Mouse (Mus musculus): Measurements from ENCODE around the gene Fxyd1. TPM values are rescaled to one million over a fixed set of nuclear protein-coding genes. Genes with fewer than 3 reads are reported as not detected.

Fxyd1 gene
- polyA plus RNA-seq (2015; fragmentation: Nextera tagmentation; extraction: Ambion mirVana): 950 and 1,236 TPM in 2 replicates

- H3K4me1 ChIP-seq (replicated peaks): peaks cover 43% of the 10 kb centered on the region
- no peaks in the 10 kb centered on the region for H3K9me3 ChIP-seq (replicated peaks)
- no peak for ATAC-seq (replicated peaks; ENCODE audit: insufficient number of reproducible peaks, insufficient read depth, low FRiP score, low read depth)
- H3K36me3 ChIP-seq: no peaks in the 10 kb centered on the region
- H3K27me3 ChIP-seq: peaks cover 13% of the 10 kb centered on the region
- no peak within 1 kb of the TSS for H3K9ac ChIP-seq
- H3K27ac ChIP-seq: peak within 1 kb of the TSS; percentile 97
- 84% methylated on average over 2 of the region's 2 CpGs for WGBS
- H3K4me3 ChIP-seq: no peak within 1 kb of the TSS
- peak within 1 kb of the TSS; percentile 66 for H3K4me2 ChIP-seq
These were observed at the start of gene Fxyd1 for GRCm38 (mm10) chr7:31057071-31057470. Fxyd1 (minus strand) TSS chr7:31057199.

DNA sequence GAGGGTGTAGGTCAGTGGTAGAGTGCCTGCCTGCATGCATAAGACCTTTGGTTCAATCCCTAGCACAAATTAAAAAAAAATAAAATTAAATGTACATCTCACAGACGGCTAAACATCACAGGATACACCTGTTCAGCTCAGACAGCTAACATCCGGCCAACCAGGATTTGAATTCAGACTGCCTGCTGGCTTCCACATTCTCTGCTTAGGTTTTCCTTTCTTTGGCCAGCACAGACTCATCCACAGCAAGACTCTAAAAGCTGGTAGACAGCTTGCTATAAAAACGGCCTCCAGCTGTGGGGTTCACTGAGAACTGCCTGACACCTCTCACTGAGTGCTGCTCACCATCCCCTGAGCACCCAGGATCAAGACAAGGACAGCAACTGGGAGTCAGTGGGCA lies 49.2 kb upstream of the Fxyd1 start:
- H3K4me3 ChIP-seq: no peak overlapping the region
- peaks cover 22% of the 10 kb centered on the region; the same call in 1 of the 2 replicates for H3K27me3 ChIP-seq
- no peaks in the 10 kb centered on the region for H3K36me3 ChIP-seq
- peaks cover 22% of the 10 kb centered on the region for H3K4me1 ChIP-seq (replicated peaks)
- ATAC-seq (replicated peaks; ENCODE audit: insufficient number of reproducible peaks, insufficient read depth, low FRiP score, low read depth): no peak
- H3K27ac ChIP-seq: no peak overlapping the region
- 45% methylated on average over 3 of the region's 3 CpGs for WGBS
- H3K4me2 ChIP-seq: no peak overlapping the region
- H3K9me3 ChIP-seq (replicated peaks): no peaks in the 10 kb centered on the region
- no peak overlapping the region for H3K9ac ChIP-seq

- peak overlapping the region; percentile 2; the same call in 1 of the 2 replicates for H3K27ac ChIP-seq
- 41% methylated on average over 15 of the region's 15 CpGs for WGBS
- H3K36me3 ChIP-seq: no peaks in the 10 kb centered on the region
- H3K4me2 ChIP-seq: 0 out of 2 replicates have a peak overlapping the region, but pooled peaks have one; percentile 9
- H3K4me3 ChIP-seq: no peak overlapping the region
- 0 out of 2 replicates have a peak, but pooled peaks have one; percentile 20 for ATAC-seq (replicated peaks; ENCODE audit: insufficient number of reproducible peaks, insufficient read depth, low FRiP score, low read depth)
- no peaks in the 10 kb centered on the region for H3K9me3 ChIP-seq (replicated peaks)
- H3K9ac ChIP-seq: no peak overlapping the region
- H3K4me1 ChIP-seq (replicated peaks): peaks cover 22% of the 10 kb centered on the region
- peaks cover 22% of the 10 kb centered on the region; the same call in 1 of the 2 replicates for H3K27me3 ChIP-seq
These were observed 48.2 kb upstream of the Fxyd1 start for GRCm38 (mm10) chr7:31105061-31105768.

- no peak overlapping the region for H3K9ac ChIP-seq
- H3K27me3 ChIP-seq: peaks cover 22% of the 10 kb centered on the region; the same call in 1 of the 2 replicates
- no peak for ATAC-seq (replicated peaks; ENCODE audit: insufficient number of reproducible peaks, insufficient read depth, low FRiP score, low read depth)
- no peaks in the 10 kb centered on the region for H3K9me3 ChIP-seq (replicated peaks)
- no peak overlapping the region for H3K27ac ChIP-seq
- H3K4me2 ChIP-seq: no peak overlapping the region
- H3K4me3 ChIP-seq: no peak overlapping the region
- WGBS: 61% methylated on average over 14 of the region's 14 CpGs
- no peaks in the 10 kb centered on the region for H3K36me3 ChIP-seq
- H3K4me1 ChIP-seq (replicated peaks): peaks cover 9% of the 10 kb centered on the region
These were observed 43.8 kb upstream of the Fxyd1 start for GRCm38 (mm10) chr7:31100786-31101185.

DNA sequence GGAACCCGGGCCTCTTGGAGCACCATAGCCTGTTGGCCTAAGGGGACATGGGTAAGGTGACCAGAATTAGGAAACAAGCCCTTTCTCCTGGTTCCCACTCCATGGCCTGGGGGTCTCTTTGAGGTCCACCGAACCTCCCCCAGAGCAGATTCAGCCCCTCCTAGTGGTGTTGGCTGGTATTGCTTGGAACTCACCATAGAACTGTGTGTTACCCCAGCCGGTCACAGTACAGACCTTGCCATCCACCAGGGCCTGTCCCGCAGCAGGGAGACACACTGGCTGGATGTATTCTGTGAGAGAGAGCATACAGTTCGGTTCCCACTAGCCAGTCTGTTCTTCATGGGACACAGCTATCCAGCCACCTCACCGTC lies 42.6 kb upstream of the Fxyd1 start:
- Histone ChIP-seq H3K27ac (no peak overlapping the region), H3K27me3 (peaks cover 22% of the 10 kb centered on the region; the same call in 1 of the 2 replicates), H3K9ac (no peak overlapping the region), H3K4me3 (no peak overlapping the region), H3K4me1 (replicated peaks) (no peaks in the 10 kb centered on the region), H3K4me2 (no peak overlapping the region), H3K36me3 (no peaks in the 10 kb centered on the region), H3K9me3 (replicated peaks) (no peaks in the 10 kb centered on the region)
- ATAC-seq (replicated peaks; ENCODE audit: insufficient number of reproducible peaks, insufficient read depth, low FRiP score, low read depth): no peak; the same call in 1 of the 2 replicates
- 79% methylated on average over 6 of the region's 6 CpGs for WGBS

DNA sequence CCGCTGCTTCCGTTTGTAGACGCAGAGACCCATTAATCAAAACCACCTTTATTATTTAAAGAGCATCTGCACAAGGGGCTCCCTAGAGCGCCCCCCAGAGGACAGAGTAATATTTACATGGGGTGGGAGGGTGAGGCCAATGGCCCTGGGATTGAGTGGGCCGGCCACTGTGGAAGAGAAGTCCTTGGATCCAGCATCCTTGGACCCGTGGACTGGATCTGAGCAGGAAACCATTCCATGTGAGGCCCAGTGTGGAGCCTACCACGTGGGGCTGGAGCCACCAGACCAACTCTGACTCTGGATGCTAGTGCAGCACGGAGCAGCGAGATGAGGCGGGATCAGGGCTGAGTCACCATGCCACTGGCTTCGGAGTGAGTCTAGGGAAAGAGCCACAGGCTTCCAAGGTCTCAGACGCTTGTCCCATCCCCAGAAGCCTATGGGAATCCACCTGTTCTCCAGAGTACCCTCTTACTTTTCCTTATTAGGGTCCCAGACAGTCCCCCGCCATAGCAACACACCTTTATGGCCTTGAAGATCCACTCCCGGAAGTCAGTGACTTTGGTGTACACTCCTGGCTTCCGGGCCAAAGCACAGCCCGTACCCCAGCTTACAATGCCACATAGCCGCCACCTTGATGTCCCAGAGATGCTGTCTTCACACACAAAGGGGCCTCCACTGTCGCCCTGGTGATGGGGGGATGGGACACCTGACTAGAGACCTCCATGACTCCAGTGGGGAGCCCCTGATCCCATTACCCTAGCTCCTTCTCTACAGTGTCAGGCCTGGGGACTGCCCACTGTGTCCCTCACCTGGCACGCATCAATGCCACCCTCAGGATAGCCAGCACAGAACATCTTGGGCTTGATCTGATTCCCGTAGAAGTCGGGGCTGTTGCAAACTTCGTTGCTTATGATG lies 42.0 kb upstream of the Fxyd1 start:
- Histone ChIP-seq H3K9ac (no peak overlapping the region), H3K27me3 (peaks cover 19% of the 10 kb centered on the region; the same call in 1 of the 2 replicates), H3K4me3 (no peak overlapping the region), H3K36me3 (no peaks in the 10 kb centered on the region), H3K27ac (no peak overlapping the region), H3K4me1 (replicated peaks) (no peaks in the 10 kb centered on the region), H3K9me3 (replicated peaks) (no peaks in the 10 kb centered on the region), H3K4me2 (no peak overlapping the region)
- ATAC-seq (replicated peaks; ENCODE audit: insufficient number of reproducible peaks, insufficient read depth, low FRiP score, low read depth): no peak
- 79% methylated on average over 22 of the region's 22 CpGs for WGBS

GRCm38 (mm10) chr7:31097583-31098248 lies 40.7 kb upstream of the Fxyd1 start:
- 39% methylated on average over 20 of the region's 20 CpGs for WGBS
- H3K36me3 ChIP-seq: no peaks in the 10 kb centered on the region
- no peaks in the 10 kb centered on the region for H3K9me3 ChIP-seq (replicated peaks)
- peak overlapping the region; percentile 54 for H3K4me2 ChIP-seq
- H3K27ac ChIP-seq: no peak overlapping the region
- H3K4me3 ChIP-seq: peak overlapping the region; percentile 28
- peak; percentile 93 for ATAC-seq (replicated peaks; ENCODE audit: insufficient number of reproducible peaks, insufficient read depth, low FRiP score, low read depth)
- H3K4me1 ChIP-seq (replicated peaks): no peaks in the 10 kb centered on the region
- no peak overlapping the region for H3K9ac ChIP-seq
- 0 out of 2 replicates have a peak, but pooled peaks cover 8% of the 10 kb centered on the region for H3K27me3 ChIP-seq

GRCm38 (mm10) chr7:31096892-31097564 lies 40.0 kb upstream of the Fxyd1 start:
- H3K9ac ChIP-seq: no peak overlapping the region

GRCm38 (mm10) chr7:31094774-31095501 lies 37.9 kb upstream of the Fxyd1 start:
- H3K27me3 ChIP-seq: no peaks in the 10 kb centered on the region
- H3K4me1 ChIP-seq (replicated peaks): no peaks in the 10 kb centered on the region
- no peak overlapping the region for H3K9ac ChIP-seq
- 28% methylated on average over 12 of the region's 12 CpGs for WGBS
- no peak for ATAC-seq (replicated peaks; ENCODE audit: insufficient number of reproducible peaks, insufficient read depth, low FRiP score, low read depth)
- H3K27ac ChIP-seq: no peak overlapping the region
- no peaks in the 10 kb centered on the region for H3K9me3 ChIP-seq (replicated peaks)
- no peaks in the 10 kb centered on the region for H3K36me3 ChIP-seq
- H3K4me3 ChIP-seq: no peak overlapping the region
- H3K4me2 ChIP-seq: no peak overlapping the region

More at GRCm38 (mm10) chr7:31096892-31097564, 40.0 kb upstream of the Fxyd1 start:
- H3K36me3 ChIP-seq: no peaks in the 10 kb centered on the region
- no peaks in the 10 kb centered on the region for H3K9me3 ChIP-seq (replicated peaks)
- 0 out of 2 replicates have a peak, but pooled peaks cover 2% of the 10 kb centered on the region for H3K27me3 ChIP-seq
- no peak overlapping the region for H3K4me2 ChIP-seq
- 65% methylated on average over 9 of the region's 9 CpGs for WGBS
- ATAC-seq (replicated peaks; ENCODE audit: insufficient number of reproducible peaks, insufficient read depth, low FRiP score, low read depth): no peak
- no peaks in the 10 kb centered on the region for H3K4me1 ChIP-seq (replicated peaks)
- H3K4me3 ChIP-seq: no peak overlapping the region
- no peak overlapping the region for H3K27ac ChIP-seq

GRCm38 (mm10) chr7:31089721-31090120 lies 32.7 kb upstream of the Fxyd1 start:
- H3K27ac ChIP-seq: no peak overlapping the region
- peaks cover 13% of the 10 kb centered on the region; the same call in 1 of the 2 replicates for H3K4me1 ChIP-seq (replicated peaks)
- no peak overlapping the region for H3K4me3 ChIP-seq
- no peaks in the 10 kb centered on the region for H3K9me3 ChIP-seq (replicated peaks)
- ATAC-seq (replicated peaks; ENCODE audit: insufficient number of reproducible peaks, insufficient read depth, low FRiP score, low read depth): no peak
- no peaks in the 10 kb centered on the region for H3K36me3 ChIP-seq
- H3K27me3 ChIP-seq: no peaks in the 10 kb centered on the region
- H3K4me2 ChIP-seq: no peak overlapping the region
- 82% methylated on average over 2 of the region's 2 CpGs for WGBS
- no peak overlapping the region for H3K9ac ChIP-seq
